Mouse (Mus musculus) kidney, adult 2 months (tissue): ENCODE results near the gene Plch2.

Source experiments
- CTCF ChIP-seq: fragments of 200-500 bp; conservative IDR thresholded peaks from 2 replicates; pipeline ENCODE4 v1.5.1; 2011; ENCODE audit warnings: low read depth, mild to moderate bottlenecking, control low read depth, low read length, moderate library complexity, mixed read lengths; ENCODE audit not compliant: insufficient read depth, insufficient read length
- POLR2A ChIP-seq: fragments of 200-500 bp; IDR thresholded peaks from one replicate; pipeline ENCODE4 v1.6.1; 2011; ENCODE audit warnings: low read depth, low read length, control low read depth

DNA sequence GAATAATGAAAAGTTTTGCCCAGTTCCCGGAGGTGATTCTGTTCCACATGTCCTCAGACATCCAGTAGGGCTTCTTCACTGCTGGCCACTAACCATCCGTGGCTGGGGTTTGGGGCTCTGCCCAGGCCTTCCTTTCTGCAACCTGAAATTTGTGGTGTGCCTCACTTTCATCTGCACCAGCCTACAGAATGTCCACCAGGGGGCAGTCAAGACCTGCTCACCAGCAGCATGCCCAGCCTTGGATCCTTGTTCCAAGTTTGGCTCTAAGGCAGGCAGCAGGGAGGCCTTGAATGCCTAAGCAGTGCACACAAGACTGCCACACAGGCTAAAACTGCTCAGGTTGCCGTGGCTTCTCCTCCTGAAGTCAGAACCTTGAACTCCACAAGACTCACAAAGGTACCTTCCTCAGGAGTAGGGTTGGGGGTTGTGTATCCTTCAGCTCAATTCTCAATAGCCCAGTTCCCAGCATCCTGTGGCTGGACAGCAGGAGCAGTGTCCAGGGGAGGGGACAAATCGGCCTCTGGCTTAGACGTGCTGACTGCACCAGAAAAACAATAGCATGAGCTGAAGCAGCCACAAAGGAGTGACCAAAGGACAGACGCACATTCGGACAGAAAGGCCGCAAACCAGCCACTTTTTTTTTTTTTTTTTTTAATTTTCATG, 38.8 kb upstream of the Plch2 start:
- TF ChIP-seq CTCF (peak; percentile 99; the same call in 1 of the 2 replicates), POLR2A (no peak)
